Mouse (Mus musculus): ENCODE measurements at regions not wholly inside any gene's neighbourhood (a gene's known extent, or its start where the extent isn't known, plus 50 kb on each side); places are given as distances from the start of the nearest gene placed in this dataset.

GRCm38 (mm10) chr1:4608824-4609223, 198.9 kb upstream of the Gm37988 start:
- TF ChIP-seq POLR2A (IDR thresholded peaks at IDR 0.05; ENCODE audit: control insufficient read depth, extremely low read depth, insufficient read depth, low read length, poor library complexity) (no peak), CTCF (IDR thresholded peaks at IDR 0.05; ENCODE audit: borderline replicate concordance, control insufficient read depth, extremely low read depth, insufficient read depth, low read length, poor library complexity) (no peak)
